Mouse (Mus musculus): ENCODE results near the gene Rbks. TPM values are rescaled to one million over a fixed set of nuclear protein-coding genes. Genes with fewer than 3 reads are reported as not detected.

Gene Rbks
- polyA plus RNA-seq, 1 experiment from 2014 or later: 2.3 TPM

- WGBS: 81% methylated on average over 2 of the region's 2 CpGs
- Histone ChIP-seq H3K9ac (no peak overlapping the region), H3K9me3 (ENCODE audit: control insufficient read depth, low read length) (no peaks in the 10 kb centered on the region), H3K27me3 (ENCODE audit: control insufficient read depth, insufficient read depth, low read length) (no peaks in the 10 kb centered on the region), H3K4me3 (replicated peaks; ENCODE audit: low read length) (no peak overlapping the region), H3K4me2 (replicated peaks) (no peak overlapping the region), H3K36me3 (replicated peaks; ENCODE audit: control insufficient read depth, insufficient read depth) (no peaks in the 10 kb centered on the region), H3K27ac (no peak overlapping the region), H3K4me1 (replicated peaks; ENCODE audit: control insufficient read depth, insufficient read depth, low read length) (no peaks in the 10 kb centered on the region)
- DNase-seq (ENCODE audit: low spot score) (no peak), ATAC-seq (ENCODE audit: low FRiP score) (no peak)
Observed at GRCm38 (mm10) chr5:31713280-31713711, 15.9 kb upstream of the Rbks start.

- H3K4me2 ChIP-seq (replicated peaks): no peak overlapping the region
- no peaks in the 10 kb centered on the region for H3K9me3 ChIP-seq (ENCODE audit: control insufficient read depth, low read length)
- H3K4me3 ChIP-seq (replicated peaks; ENCODE audit: low read length): no peak overlapping the region
- no peak overlapping the region for H3K27ac ChIP-seq
- no peak overlapping the region for H3K9ac ChIP-seq
- no peaks in the 10 kb centered on the region for H3K4me1 ChIP-seq (replicated peaks; ENCODE audit: control insufficient read depth, insufficient read depth, low read length)
- peaks cover 5% of the 10 kb centered on the region; the same call in 1 of the 2 replicates for H3K36me3 ChIP-seq (replicated peaks; ENCODE audit: control insufficient read depth, insufficient read depth)
- H3K27me3 ChIP-seq (ENCODE audit: control insufficient read depth, insufficient read depth, low read length): no peaks in the 10 kb centered on the region
- DNase-seq (ENCODE audit: low spot score) (no peak), ATAC-seq (ENCODE audit: low FRiP score) (no peak)
- WGBS: 79% methylated on average over 1 of the region's 1 CpGs
Observed at GRCm38 (mm10) chr5:31709389-31709788, 12.0 kb upstream of the Rbks start.

DNA sequence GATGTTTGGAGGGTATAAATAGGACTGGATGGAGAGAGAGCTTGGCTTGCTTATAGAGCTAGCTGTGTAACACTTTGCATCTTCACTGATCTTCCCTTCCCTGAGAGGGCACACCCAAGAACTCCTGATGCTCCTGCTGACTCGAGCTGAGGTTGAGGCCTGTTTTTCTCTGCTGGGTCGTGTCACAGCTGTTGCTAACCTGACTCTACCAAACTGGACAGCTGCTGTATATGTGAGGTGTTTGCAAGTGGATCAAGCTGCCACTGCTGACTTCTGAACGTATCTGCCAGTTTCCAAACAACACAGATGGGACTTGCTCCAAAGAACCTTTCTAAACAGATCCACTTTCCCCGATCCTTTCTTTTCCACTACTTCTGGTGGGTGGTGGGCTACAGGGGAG lies 9.4 kb upstream of the Rbks start:
- no peak overlapping the region for H3K27ac ChIP-seq
- 87% methylated on average over 4 of the region's 4 CpGs for WGBS
- H3K36me3 ChIP-seq (replicated peaks; ENCODE audit: control insufficient read depth, insufficient read depth): peaks cover 11% of the 10 kb centered on the region
- no peak overlapping the region for H3K9ac ChIP-seq
- H3K4me1 ChIP-seq (replicated peaks; ENCODE audit: control insufficient read depth, insufficient read depth, low read length): no peaks in the 10 kb centered on the region
- H3K4me2 ChIP-seq (replicated peaks): no peak overlapping the region
- H3K27me3 ChIP-seq (ENCODE audit: control insufficient read depth, insufficient read depth, low read length): no peaks in the 10 kb centered on the region
- ATAC-seq (ENCODE audit: low FRiP score): no peak
- DNase-seq (ENCODE audit: low spot score): no peak
- no peaks in the 10 kb centered on the region for H3K9me3 ChIP-seq (ENCODE audit: control insufficient read depth, low read length)
- H3K4me3 ChIP-seq (replicated peaks; ENCODE audit: low read length): no peak overlapping the region

DNA sequence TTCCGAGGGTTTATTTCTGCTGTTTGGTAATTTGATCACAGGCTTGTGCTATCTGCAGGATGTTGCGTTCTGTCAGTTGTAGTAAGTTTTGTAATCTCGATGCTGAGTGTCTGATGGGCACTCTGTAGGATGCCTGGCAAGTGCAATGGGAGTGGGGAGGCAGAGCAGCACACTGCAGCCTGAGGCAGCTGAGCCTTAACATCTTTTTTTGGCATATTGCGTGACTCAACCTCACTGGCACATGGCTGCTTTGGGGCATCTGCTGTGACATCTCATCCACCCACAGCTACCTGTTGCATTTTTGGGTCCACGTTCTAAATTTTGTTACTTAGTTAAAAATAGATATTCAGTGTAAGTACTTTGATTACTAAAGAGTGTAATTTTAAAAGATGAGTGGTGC lies 7.5 kb upstream of the Rbks start:
- no peaks in the 10 kb centered on the region for H3K27me3 ChIP-seq (ENCODE audit: control insufficient read depth, insufficient read depth, low read length)
- H3K4me1 ChIP-seq (replicated peaks; ENCODE audit: control insufficient read depth, insufficient read depth, low read length): no peaks in the 10 kb centered on the region
- peaks cover 11% of the 10 kb centered on the region for H3K36me3 ChIP-seq (replicated peaks; ENCODE audit: control insufficient read depth, insufficient read depth)
- 96% methylated on average over 5 of the region's 5 CpGs for WGBS
- no peak overlapping the region for H3K9ac ChIP-seq
- no peaks in the 10 kb centered on the region for H3K9me3 ChIP-seq (ENCODE audit: control insufficient read depth, low read length)
- no peak for ATAC-seq (ENCODE audit: low FRiP score)
- no peak overlapping the region for H3K27ac ChIP-seq
- DNase-seq (ENCODE audit: low spot score): no peak
- no peak overlapping the region for H3K4me3 ChIP-seq (replicated peaks; ENCODE audit: low read length)
- no peak overlapping the region for H3K4me2 ChIP-seq (replicated peaks)

DNA sequence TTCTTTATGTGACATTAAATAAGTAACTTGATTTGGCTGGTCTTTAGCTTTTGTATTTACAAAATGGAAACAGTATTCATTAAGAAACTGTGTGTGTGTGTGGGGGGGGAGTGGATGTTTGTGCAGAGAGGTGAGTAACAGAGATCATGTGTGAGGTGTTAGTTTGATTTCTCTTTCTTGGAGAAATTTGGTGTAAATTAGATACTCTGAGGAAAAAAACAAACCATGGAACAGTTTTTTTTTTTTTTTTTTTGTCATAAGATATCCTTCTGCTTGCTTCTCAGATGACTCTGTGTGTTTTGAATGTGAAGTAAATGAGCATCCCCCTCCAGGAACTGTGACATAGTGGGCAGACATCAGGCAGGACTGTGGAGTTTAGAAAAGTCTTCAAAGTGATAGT lies 2.0 kb upstream of the Rbks start:
- H3K4me1 ChIP-seq (replicated peaks; ENCODE audit: control insufficient read depth, insufficient read depth, low read length): peaks cover 6% of the 10 kb centered on the region
- no peaks in the 10 kb centered on the region for H3K9me3 ChIP-seq (ENCODE audit: control insufficient read depth, low read length)
- H3K9ac ChIP-seq: no peak overlapping the region
- H3K27me3 ChIP-seq (ENCODE audit: control insufficient read depth, insufficient read depth, low read length): no peaks in the 10 kb centered on the region
- no peak for ATAC-seq (ENCODE audit: low FRiP score)
- H3K4me3 ChIP-seq (replicated peaks; ENCODE audit: low read length): no peak overlapping the region
- H3K27ac ChIP-seq: no peak overlapping the region
- peaks cover 6% of the 10 kb centered on the region for H3K36me3 ChIP-seq (replicated peaks; ENCODE audit: control insufficient read depth, insufficient read depth)
- no peak overlapping the region for H3K4me2 ChIP-seq (replicated peaks)
- DNase-seq (ENCODE audit: low spot score): no peak

DNA sequence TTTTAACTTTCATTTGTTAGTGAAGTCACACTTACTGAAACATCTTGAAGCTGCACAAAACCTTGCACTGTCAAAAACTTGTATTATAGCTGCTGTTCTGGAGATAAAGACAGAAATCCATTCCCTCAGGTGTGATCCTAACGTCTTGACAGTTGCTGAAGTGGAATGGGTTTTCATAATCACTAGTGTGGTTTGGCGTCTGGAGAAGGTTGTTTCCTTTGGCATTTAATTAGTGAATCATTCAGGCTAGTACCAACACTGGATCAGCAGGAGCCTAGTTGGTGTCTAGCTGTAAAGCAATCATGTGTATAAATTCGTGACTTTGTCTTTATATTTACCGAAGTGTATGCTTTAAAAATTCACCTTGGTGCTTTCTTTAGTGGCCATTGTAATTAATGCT lies 1.5 kb upstream of the Rbks start:
- H3K27ac ChIP-seq: no peak overlapping the region
- H3K27me3 ChIP-seq (ENCODE audit: control insufficient read depth, insufficient read depth, low read length): no peaks in the 10 kb centered on the region
- ATAC-seq (ENCODE audit: low FRiP score) (no peak), DNase-seq (ENCODE audit: low spot score) (no peak)
- 50% methylated on average over 4 of the region's 4 CpGs for WGBS
- H3K4me1 ChIP-seq (replicated peaks; ENCODE audit: control insufficient read depth, insufficient read depth, low read length): peaks cover 6% of the 10 kb centered on the region
- no peaks in the 10 kb centered on the region for H3K9me3 ChIP-seq (ENCODE audit: control insufficient read depth, low read length)
- H3K36me3 ChIP-seq (replicated peaks; ENCODE audit: control insufficient read depth, insufficient read depth): peaks cover 6% of the 10 kb centered on the region
- H3K4me3 ChIP-seq (replicated peaks; ENCODE audit: low read length): peak overlapping the region; percentile 56; the same call in 1 of the 2 replicates
- peak overlapping the region; percentile 74 for H3K4me2 ChIP-seq (replicated peaks)
- no peak overlapping the region for H3K9ac ChIP-seq

GRCm38 (mm10) chr5:31698297-31698726 lies 885 bp upstream of the Rbks start:
- H3K27me3 ChIP-seq (ENCODE audit: control insufficient read depth, insufficient read depth, low read length): no peaks in the 10 kb centered on the region
- H3K36me3 ChIP-seq (replicated peaks; ENCODE audit: control insufficient read depth, insufficient read depth): peaks cover 6% of the 10 kb centered on the region
- peak overlapping the region; percentile 64 for H3K9ac ChIP-seq
- peak overlapping the region; percentile 74 for H3K4me2 ChIP-seq (replicated peaks)
- peak overlapping the region; percentile 56 for H3K4me3 ChIP-seq (replicated peaks; ENCODE audit: low read length)
- 5% methylated on average over 16 of the region's 16 CpGs for WGBS
- peak overlapping the region; percentile 92 for H3K27ac ChIP-seq
- DNase-seq (ENCODE audit: low spot score) (peak; percentile 83), ATAC-seq (ENCODE audit: low FRiP score) (peak; percentile 84)
- peaks cover 6% of the 10 kb centered on the region for H3K4me1 ChIP-seq (replicated peaks; ENCODE audit: control insufficient read depth, insufficient read depth, low read length)
- no peaks in the 10 kb centered on the region for H3K9me3 ChIP-seq (ENCODE audit: control insufficient read depth, low read length)

- under 1% methylated on average over 71 of the region's 71 CpGs for WGBS
Observed at GRCm38 (mm10) chr5:31697644-31698296, 343 bp upstream of the Rbks start, which contains the start of gene Babam2. Babam2 (plus strand) TSS chr5:31697684.

DNA sequence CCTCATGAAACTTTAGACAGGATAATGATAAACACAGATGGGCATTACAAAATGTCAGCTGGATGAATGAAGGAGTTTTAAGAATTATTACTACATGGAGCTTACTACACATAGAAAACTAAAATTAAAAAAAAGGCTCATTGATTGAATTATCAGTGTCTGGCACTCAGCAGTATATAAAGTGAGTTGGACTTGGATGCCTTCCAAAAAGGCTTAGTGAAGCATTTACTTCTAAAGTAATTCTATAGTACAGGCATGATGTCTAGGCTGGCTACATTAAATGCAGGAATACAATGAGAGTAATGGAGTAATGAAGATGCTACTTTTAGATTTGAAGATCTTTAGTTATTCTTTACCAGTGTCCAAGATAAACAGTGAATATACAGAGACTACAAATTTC lies 4.2 kb downstream of the Rbks start:
- DNase-seq (ENCODE audit: low spot score) (no peak), ATAC-seq (ENCODE audit: low FRiP score) (no peak)

More at GRCm38 (mm10) chr5:31697644-31698296, 343 bp upstream of the Rbks start, which contains the start of gene Babam2:
- peak within 1 kb of the TSS; percentile 92 for H3K27ac ChIP-seq
- peak within 1 kb of the TSS; percentile 74 for H3K4me2 ChIP-seq (replicated peaks)
- peaks cover 6% of the 10 kb centered on the region for H3K4me1 ChIP-seq (replicated peaks; ENCODE audit: control insufficient read depth, insufficient read depth, low read length)
- H3K9ac ChIP-seq: peak within 1 kb of the TSS; percentile 64
- ATAC-seq (ENCODE audit: low FRiP score) (peak; percentile 94), DNase-seq (ENCODE audit: low spot score) (peak; percentile 91)
- H3K9me3 ChIP-seq (ENCODE audit: control insufficient read depth, low read length): no peaks in the 10 kb centered on the region
- peak within 1 kb of the TSS; percentile 56 for H3K4me3 ChIP-seq (replicated peaks; ENCODE audit: low read length)
- peaks cover 3% of the 10 kb centered on the region for H3K36me3 ChIP-seq (replicated peaks; ENCODE audit: control insufficient read depth, insufficient read depth)
- H3K27me3 ChIP-seq (ENCODE audit: control insufficient read depth, insufficient read depth, low read length): no peaks in the 10 kb centered on the region

More for the DNA sequence above, 4.2 kb downstream of the Rbks start:
- Histone ChIP-seq H3K4me2 (replicated peaks) (no peak overlapping the region), H3K9ac (no peak overlapping the region), H3K4me1 (replicated peaks; ENCODE audit: control insufficient read depth, insufficient read depth, low read length) (peaks cover 6% of the 10 kb centered on the region), H3K27ac (no peak overlapping the region), H3K36me3 (replicated peaks; ENCODE audit: control insufficient read depth, insufficient read depth) (no peaks in the 10 kb centered on the region), H3K27me3 (ENCODE audit: control insufficient read depth, insufficient read depth, low read length) (no peaks in the 10 kb centered on the region), H3K4me3 (replicated peaks; ENCODE audit: low read length) (no peak overlapping the region), H3K9me3 (ENCODE audit: control insufficient read depth, low read length) (no peaks in the 10 kb centered on the region)

All from hindbrain, embryonic 14.5 days (tissue).